Mouse (Mus musculus): ENCODE results near the gene Gpatch4. TPM values are rescaled to one million over a fixed set of nuclear protein-coding genes. Genes with fewer than 3 reads are reported as not detected.

The Gpatch4 gene
- not detected in 2 replicates for polyA plus RNA-seq (2012; ENCODE audit: insufficient read depth, insufficient read length, low replicate concordance, missing spikeins)

- no peak for TF ChIP-seq POLR2A (IDR thresholded peaks at IDR 0.05; ENCODE audit: insufficient read depth, low read depth, low read length)
- TF ChIP-seq CTCF (IDR thresholded peaks at IDR 0.05; ENCODE audit: insufficient read depth, low read depth, low read length) = no peak
- WGBS = 8% methylated on average over 36 of the region's 36 CpGs
- no peaks in the 10 kb centered on the region for H3K4me1 ChIP-seq (ENCODE audit: control insufficient read depth, insufficient read depth, low read length)
- peak within 1 kb of the TSS; percentile 74 for H3K4me3 ChIP-seq (ENCODE audit: insufficient read depth, low read depth, low read length)
- H3K27ac ChIP-seq (ENCODE audit: insufficient read depth, low read depth, low read length) = no peak within 1 kb of the TSS
Measured at GRCm38 (mm10) chr3:88042661-88043421, at the start of gene Gpatch4. Gene Gpatch4, plus strand, starts transcription at chr3:88043108.

GRCm38 (mm10) chr3:87993436-87993835 is 49.5 kb upstream of the Gpatch4 start:
- no peak overlapping the region for H3K4me3 ChIP-seq (ENCODE audit: insufficient read depth, low read depth, low read length)
- H3K27ac ChIP-seq (ENCODE audit: insufficient read depth, low read depth, low read length) = no peak overlapping the region
- H3K4me1 ChIP-seq (ENCODE audit: control insufficient read depth, insufficient read depth, low read length) = peaks cover 35% of the 10 kb centered on the region
- TF ChIP-seq POLR2A (IDR thresholded peaks at IDR 0.05; ENCODE audit: insufficient read depth, low read depth, low read length) (no peak), CTCF (IDR thresholded peaks at IDR 0.05; ENCODE audit: insufficient read depth, low read depth, low read length) (no peak)
- 56% methylated on average over 5 of the region's 6 CpGs for whole genome bisulfite sequencing

- Histone ChIP-seq H3K4me3 (ENCODE audit: insufficient read depth, low read depth, low read length) (no peak overlapping the region), H3K4me1 (ENCODE audit: control insufficient read depth, insufficient read depth, low read length) (peaks cover 38% of the 10 kb centered on the region), H3K27ac (ENCODE audit: insufficient read depth, low read depth, low read length) (no peak overlapping the region)
- WGBS = 47% methylated on average over 11 of the region's 11 CpGs
- TF ChIP-seq POLR2A (IDR thresholded peaks at IDR 0.05; ENCODE audit: insufficient read depth, low read depth, low read length) = no peak
- no peak for TF ChIP-seq CTCF (IDR thresholded peaks at IDR 0.05; ENCODE audit: insufficient read depth, low read depth, low read length)
Measured at GRCm38 (mm10) chr3:87995331-87995730, 47.6 kb upstream of the Gpatch4 start.

- Histone ChIP-seq H3K27ac (ENCODE audit: insufficient read depth, low read depth, low read length) (no peak overlapping the region), H3K4me1 (ENCODE audit: control insufficient read depth, insufficient read depth, low read length) (peaks cover 40% of the 10 kb centered on the region), H3K4me3 (ENCODE audit: insufficient read depth, low read depth, low read length) (peak overlapping the region; percentile 50)
- 39% methylated on average over 15 of the region's 15 CpGs for WGBS
- TF ChIP-seq CTCF (IDR thresholded peaks at IDR 0.05; ENCODE audit: insufficient read depth, low read depth, low read length) (no peak), POLR2A (IDR thresholded peaks at IDR 0.05; ENCODE audit: insufficient read depth, low read depth, low read length) (no peak)
Measured at GRCm38 (mm10) chr3:87996401-87996800, 46.5 kb upstream of the Gpatch4 start.

GRCm38 (mm10) chr3:87996971-87997614 is 45.8 kb upstream of the Gpatch4 start:
- peaks cover 45% of the 10 kb centered on the region for H3K4me1 ChIP-seq (ENCODE audit: control insufficient read depth, insufficient read depth, low read length)

GRCm38 (mm10) chr3:87998747-87999146 is 44.2 kb upstream of the Gpatch4 start:
- 24% methylated on average over 7 of the region's 7 CpGs for WGBS
- H3K27ac ChIP-seq (ENCODE audit: insufficient read depth, low read depth, low read length) = no peak overlapping the region

More at GRCm38 (mm10) chr3:87996971-87997614, 45.8 kb upstream of the Gpatch4 start:
- no peak for TF ChIP-seq CTCF (IDR thresholded peaks at IDR 0.05; ENCODE audit: insufficient read depth, low read depth, low read length)
- TF ChIP-seq POLR2A (IDR thresholded peaks at IDR 0.05; ENCODE audit: insufficient read depth, low read depth, low read length) = no peak
- WGBS = 9% methylated on average over 49 of the region's 49 CpGs
- H3K27ac ChIP-seq (ENCODE audit: insufficient read depth, low read depth, low read length) = no peak overlapping the region
- peak overlapping the region; percentile 50 for H3K4me3 ChIP-seq (ENCODE audit: insufficient read depth, low read depth, low read length)

GRCm38 (mm10) chr3:87999243-87999895 is 43.5 kb upstream of the Gpatch4 start:
- H3K27ac ChIP-seq (ENCODE audit: insufficient read depth, low read depth, low read length) = peak overlapping the region; percentile 47; the same call in 1 of the 2 replicates
- TF ChIP-seq CTCF (IDR thresholded peaks at IDR 0.05; ENCODE audit: insufficient read depth, low read depth, low read length) = no peak
- TF ChIP-seq POLR2A (IDR thresholded peaks at IDR 0.05; ENCODE audit: insufficient read depth, low read depth, low read length) = no peak

More at GRCm38 (mm10) chr3:87998747-87999146, 44.2 kb upstream of the Gpatch4 start:
- TF ChIP-seq POLR2A (IDR thresholded peaks at IDR 0.05; ENCODE audit: insufficient read depth, low read depth, low read length) (no peak; the same call in 1 of the 2 replicates), CTCF (IDR thresholded peaks at IDR 0.05; ENCODE audit: insufficient read depth, low read depth, low read length) (no peak)
- Histone ChIP-seq H3K4me1 (ENCODE audit: control insufficient read depth, insufficient read depth, low read length) (peaks cover 52% of the 10 kb centered on the region), H3K4me3 (ENCODE audit: insufficient read depth, low read depth, low read length) (peak overlapping the region; percentile 64)

GRCm38 (mm10) chr3:88000181-88000580 is 42.7 kb upstream of the Gpatch4 start, which contains the start of gene Bcan:
Gene Bcan, minus strand, starts transcription at chr3:88000230.
- WGBS = under 1% methylated on average over 39 of the region's 39 CpGs
- TF ChIP-seq CTCF (IDR thresholded peaks at IDR 0.05; ENCODE audit: insufficient read depth, low read depth, low read length) = no peak
- TF ChIP-seq POLR2A (IDR thresholded peaks at IDR 0.05; ENCODE audit: insufficient read depth, low read depth, low read length) = 0 out of 2 replicates have a peak, but pooled peaks have one; percentile 16

More at GRCm38 (mm10) chr3:87999243-87999895, 43.5 kb upstream of the Gpatch4 start:
- Histone ChIP-seq H3K4me1 (ENCODE audit: control insufficient read depth, insufficient read depth, low read length) (peaks cover 52% of the 10 kb centered on the region), H3K4me3 (ENCODE audit: insufficient read depth, low read depth, low read length) (peak overlapping the region; percentile 64)
- 3% methylated on average over 38 of the region's 38 CpGs for WGBS

More at GRCm38 (mm10) chr3:88000181-88000580, 42.7 kb upstream of the Gpatch4 start, which contains the start of gene Bcan:
- Histone ChIP-seq H3K27ac (ENCODE audit: insufficient read depth, low read depth, low read length) (peak within 1 kb of the TSS; percentile 47; the same call in 1 of the 2 replicates), H3K4me3 (ENCODE audit: insufficient read depth, low read depth, low read length) (peak within 1 kb of the TSS; percentile 64), H3K4me1 (ENCODE audit: control insufficient read depth, insufficient read depth, low read length) (peaks cover 51% of the 10 kb centered on the region)

Measured in olfactory bulb, adult 2 months (tissue).